Mouse (Mus musculus): Measurements from ENCODE around the gene Wfdc3. TPM values are rescaled to one million over a fixed set of nuclear protein-coding genes. Genes with fewer than 3 reads are reported as not detected.

Wfdc3 gene
- polyA plus RNA-seq, 1 experiment from 2014 or later: 0.61 TPM

GRCm38 (mm10) chr2:164785481-164786387 is 40.0 kb upstream of the Wfdc3 start, which contains the start of gene Snx21:
TSS of gene Snx21 (plus strand) at chr2:164785823.
- Histone ChIP-seq H3K4me3 (replicated peaks) (peak within 1 kb of the TSS; percentile 68), H3K36me3 (peaks cover 21% of the 10 kb centered on the region), H3K9ac (replicated peaks) (peak within 1 kb of the TSS; percentile 75), H3K27ac (peak within 1 kb of the TSS; percentile 73), H3K9me3 (no peaks in the 10 kb centered on the region), H3K4me1 (replicated peaks) (peaks cover 12% of the 10 kb centered on the region), H3K4me2 (peak within 1 kb of the TSS; percentile 84), H3K27me3 (0 out of 2 replicates have a peak, but pooled peaks cover 3% of the 10 kb centered on the region)
- WGBS: under 1% methylated on average over 88 of the region's 89 CpGs
- peak; percentile 87 for ATAC-seq (ENCODE audit: insufficient number of reproducible peaks, insufficient read depth, low FRiP score, low TSS enrichment, low read depth)

GRCm38 (mm10) chr2:164784869-164785420 is 39.2 kb upstream of the Wfdc3 start:
- H3K36me3 ChIP-seq: peaks cover 13% of the 10 kb centered on the region
- H3K27ac ChIP-seq: peak overlapping the region; percentile 73
- ATAC-seq (ENCODE audit: insufficient number of reproducible peaks, insufficient read depth, low FRiP score, low TSS enrichment, low read depth): no peak
- 10% methylated on average over 7 of the region's 7 CpGs for WGBS
- H3K4me1 ChIP-seq (replicated peaks): peaks cover 12% of the 10 kb centered on the region
- peak overlapping the region; percentile 68 for H3K4me3 ChIP-seq (replicated peaks)
- peak overlapping the region; percentile 75; the same call in 1 of the 2 replicates for H3K9ac ChIP-seq (replicated peaks)
- peak overlapping the region; percentile 84 for H3K4me2 ChIP-seq
- no peaks in the 10 kb centered on the region for H3K9me3 ChIP-seq
- 0 out of 2 replicates have a peak, but pooled peaks cover 3% of the 10 kb centered on the region for H3K27me3 ChIP-seq

GRCm38 (mm10) chr2:164783926-164784581 is 38.3 kb upstream of the Wfdc3 start:
- no peak overlapping the region for H3K9ac ChIP-seq (replicated peaks)
- no peak overlapping the region for H3K4me2 ChIP-seq
- peaks cover 12% of the 10 kb centered on the region for H3K4me1 ChIP-seq (replicated peaks)

GRCm38 (mm10) chr2:164781876-164782275 is 36.1 kb upstream of the Wfdc3 start:
- Histone ChIP-seq H3K9ac (replicated peaks) (no peak overlapping the region), H3K27ac (no peak overlapping the region), H3K9me3 (no peaks in the 10 kb centered on the region), H3K27me3 (0 out of 2 replicates have a peak, but pooled peaks cover 6% of the 10 kb centered on the region), H3K36me3 (no peaks in the 10 kb centered on the region), H3K4me2 (no peak overlapping the region), H3K4me1 (replicated peaks) (peaks cover 8% of the 10 kb centered on the region), H3K4me3 (replicated peaks) (no peak overlapping the region)
- WGBS: 73% methylated on average over 4 of the region's 4 CpGs
- no peak for ATAC-seq (ENCODE audit: insufficient number of reproducible peaks, insufficient read depth, low FRiP score, low TSS enrichment, low read depth)

More at GRCm38 (mm10) chr2:164783926-164784581, 38.3 kb upstream of the Wfdc3 start:
- H3K27ac ChIP-seq: no peak overlapping the region
- H3K36me3 ChIP-seq: peaks cover 7% of the 10 kb centered on the region; the same call in 1 of the 2 replicates
- ATAC-seq (ENCODE audit: insufficient number of reproducible peaks, insufficient read depth, low FRiP score, low TSS enrichment, low read depth): no peak
- H3K27me3 ChIP-seq: 0 out of 2 replicates have a peak, but pooled peaks cover 3% of the 10 kb centered on the region
- 77% methylated on average over 7 of the region's 7 CpGs for WGBS
- no peaks in the 10 kb centered on the region for H3K9me3 ChIP-seq
- H3K4me3 ChIP-seq (replicated peaks): no peak overlapping the region

GRCm38 (mm10) chr2:164779481-164780086 is 33.9 kb upstream of the Wfdc3 start, which contains the start of gene Tnnc2:
TSS of gene Tnnc2 (minus strand) at chr2:164779967.
- 66% methylated on average over 8 of the region's 8 CpGs for WGBS
- no peak for ATAC-seq (ENCODE audit: insufficient number of reproducible peaks, insufficient read depth, low FRiP score, low TSS enrichment, low read depth)
- Histone ChIP-seq H3K4me2 (no peak within 1 kb of the TSS), H3K27ac (no peak within 1 kb of the TSS), H3K9me3 (no peaks in the 10 kb centered on the region), H3K4me1 (replicated peaks) (peaks cover 1% of the 10 kb centered on the region; the same call in 1 of the 2 replicates), H3K27me3 (0 out of 2 replicates have a peak, but pooled peaks cover 8% of the 10 kb centered on the region), H3K4me3 (replicated peaks) (no peak within 1 kb of the TSS), H3K36me3 (no peaks in the 10 kb centered on the region), H3K9ac (replicated peaks) (no peak within 1 kb of the TSS)

- Histone ChIP-seq H3K4me2 (no peak overlapping the region), H3K27me3 (0 out of 2 replicates have a peak, but pooled peaks cover 8% of the 10 kb centered on the region), H3K36me3 (no peaks in the 10 kb centered on the region), H3K4me1 (replicated peaks) (no peaks in the 10 kb centered on the region), H3K9me3 (no peaks in the 10 kb centered on the region), H3K9ac (replicated peaks) (no peak overlapping the region), H3K27ac (no peak overlapping the region), H3K4me3 (replicated peaks) (no peak overlapping the region)
- 82% methylated on average over 7 of the region's 7 CpGs for WGBS
- no peak for ATAC-seq (ENCODE audit: insufficient number of reproducible peaks, insufficient read depth, low FRiP score, low TSS enrichment, low read depth)
These were observed 33.1 kb upstream of the Wfdc3 start for GRCm38 (mm10) chr2:164778809-164779208.

GRCm38 (mm10) chr2:164778015-164778287 is 32.2 kb upstream of the Wfdc3 start:
- Histone ChIP-seq H3K27me3 (0 out of 2 replicates have a peak, but pooled peaks cover 8% of the 10 kb centered on the region), H3K27ac (no peak overlapping the region), H3K4me2 (no peak overlapping the region), H3K9me3 (no peaks in the 10 kb centered on the region), H3K4me3 (replicated peaks) (no peak overlapping the region), H3K4me1 (replicated peaks) (no peaks in the 10 kb centered on the region), H3K36me3 (peaks cover 4% of the 10 kb centered on the region; the same call in 1 of the 2 replicates), H3K9ac (replicated peaks) (no peak overlapping the region)
- no peak for ATAC-seq (ENCODE audit: insufficient number of reproducible peaks, insufficient read depth, low FRiP score, low TSS enrichment, low read depth)
- WGBS: 92% methylated on average over 11 of the region's 11 CpGs

GRCm38 (mm10) chr2:164777246-164778014 is 31.7 kb upstream of the Wfdc3 start:
- no peaks in the 10 kb centered on the region for H3K9me3 ChIP-seq
- no peak for ATAC-seq (ENCODE audit: insufficient number of reproducible peaks, insufficient read depth, low FRiP score, low TSS enrichment, low read depth)
- 0 out of 2 replicates have a peak, but pooled peaks cover 8% of the 10 kb centered on the region for H3K27me3 ChIP-seq
- H3K36me3 ChIP-seq: peaks cover 9% of the 10 kb centered on the region; the same call in 1 of the 2 replicates
- no peak overlapping the region for H3K4me2 ChIP-seq
- no peak overlapping the region for H3K27ac ChIP-seq
- H3K4me1 ChIP-seq (replicated peaks): no peaks in the 10 kb centered on the region
- H3K9ac ChIP-seq (replicated peaks): no peak overlapping the region
- WGBS: 84% methylated on average over 30 of the region's 30 CpGs
- H3K4me3 ChIP-seq (replicated peaks): no peak overlapping the region

GRCm38 (mm10) chr2:164776801-164777200 is 31.1 kb upstream of the Wfdc3 start:
- 67% methylated on average over 17 of the region's 17 CpGs for WGBS
- ATAC-seq (ENCODE audit: insufficient number of reproducible peaks, insufficient read depth, low FRiP score, low TSS enrichment, low read depth): no peak
- H3K9ac ChIP-seq (replicated peaks): no peak overlapping the region
- H3K4me2 ChIP-seq: no peak overlapping the region
- no peak overlapping the region for H3K4me3 ChIP-seq (replicated peaks)
- no peak overlapping the region for H3K27ac ChIP-seq
- peaks cover 15% of the 10 kb centered on the region for H3K36me3 ChIP-seq
- H3K9me3 ChIP-seq: no peaks in the 10 kb centered on the region
- peaks cover 6% of the 10 kb centered on the region for H3K4me1 ChIP-seq (replicated peaks)
- H3K27me3 ChIP-seq: 0 out of 2 replicates have a peak, but pooled peaks cover 6% of the 10 kb centered on the region

GRCm38 (mm10) chr2:164776130-164776529 is 30.4 kb upstream of the Wfdc3 start:
- Histone ChIP-seq H3K4me1 (replicated peaks) (peaks cover 12% of the 10 kb centered on the region), H3K27me3 (0 out of 2 replicates have a peak, but pooled peaks cover 5% of the 10 kb centered on the region), H3K36me3 (peaks cover 22% of the 10 kb centered on the region), H3K4me2 (no peak overlapping the region), H3K27ac (no peak overlapping the region), H3K9me3 (no peaks in the 10 kb centered on the region), H3K4me3 (replicated peaks) (no peak overlapping the region), H3K9ac (replicated peaks) (no peak overlapping the region)
- no peak for ATAC-seq (ENCODE audit: insufficient number of reproducible peaks, insufficient read depth, low FRiP score, low TSS enrichment, low read depth)
- WGBS: 90% methylated on average over 6 of the region's 6 CpGs

Measured in limb, embryonic 12.5 days (tissue).